ENCODE assay signal across 8 mouse cellular contexts in the genomic region with DNA sequence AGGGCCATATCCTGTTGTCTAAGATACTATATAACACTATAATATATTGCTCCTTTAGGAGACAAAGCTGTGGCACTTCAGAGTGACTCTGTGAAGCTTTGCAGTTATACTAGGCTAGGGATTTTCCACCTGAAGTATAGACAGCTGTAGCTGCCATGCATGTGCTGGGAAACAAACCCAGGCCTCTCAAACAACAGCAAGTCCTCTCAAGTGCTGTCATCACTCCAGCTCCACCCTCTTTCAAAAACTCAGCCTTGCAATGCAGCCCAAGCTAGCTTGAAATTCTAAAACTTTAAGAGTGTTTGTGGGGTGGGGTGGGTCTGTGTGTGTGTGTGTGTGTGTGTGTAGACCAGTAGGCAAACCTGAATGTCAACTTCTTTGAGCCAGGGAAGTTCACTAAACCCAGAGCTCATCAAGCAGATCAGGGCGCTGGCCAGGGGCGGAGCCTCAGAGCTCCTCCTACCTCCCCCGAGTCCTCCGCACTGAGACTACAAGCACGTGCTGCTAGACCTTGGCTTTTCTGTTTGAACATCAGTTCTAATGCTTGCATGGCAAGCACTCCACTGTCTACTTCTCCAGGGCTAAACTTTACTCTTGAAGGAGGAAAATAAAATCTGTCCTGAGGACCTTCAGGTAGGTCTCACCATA. TPM values are rescaled to one million over a fixed set of nuclear protein-coding genes. Genes with fewer than 3 reads are reported as not detected.
DNase-seq lines count a peak whose midpoint lies in the region; ATAC-seq and TF ChIP-seq lines count a peak whose summit lies in the region.

No protein-coding gene starts in this region.

- H3K27me3 ChIP-seq in forebrain, embryonic 12.5 days = peaks cover 5% of the 10 kb centered on the region; the same call in 1 of the 2 replicates
- H3K27me3 ChIP-seq in forebrain, postnatal 0 days (ENCODE audit: insufficient read depth, low read length) = no peaks in the 10 kb centered on the region
- H3K27me3 ChIP-seq in embryonic facial prominence, embryonic 13.5 days = no peaks in the 10 kb centered on the region
- H3K27me3 ChIP-seq in hindbrain, embryonic 13.5 days = 0 out of 2 replicates have a peak, but pooled peaks cover 5% of the 10 kb centered on the region

- no peaks in the 10 kb centered on the region for H3K9me3 ChIP-seq in forebrain, embryonic 12.5 days
- H3K9me3 ChIP-seq in forebrain, postnatal 0 days (ENCODE audit: low read length) = no peaks in the 10 kb centered on the region
- no peaks in the 10 kb centered on the region for H3K9me3 ChIP-seq in embryonic facial prominence, embryonic 13.5 days
- H3K9me3 ChIP-seq in hindbrain, embryonic 13.5 days = no peaks in the 10 kb centered on the region

- 11% methylated on average over 5 of the region's 5 CpGs for WGBS in forebrain, embryonic 12.5 days
- 9% methylated on average over 5 of the region's 5 CpGs for WGBS in forebrain, postnatal 0 days
- WGBS in embryonic facial prominence, embryonic 13.5 days = 3% methylated on average over 5 of the region's 5 CpGs
- 13% methylated on average over 5 of the region's 5 CpGs for WGBS in hindbrain, embryonic 13.5 days

- no peaks in the 10 kb centered on the region for H3K36me3 ChIP-seq in forebrain, embryonic 12.5 days (replicated peaks)
- no peaks in the 10 kb centered on the region for H3K36me3 ChIP-seq in forebrain, postnatal 0 days (ENCODE audit: insufficient read depth)
- no peaks in the 10 kb centered on the region for H3K36me3 ChIP-seq in embryonic facial prominence, embryonic 13.5 days
- no peaks in the 10 kb centered on the region for H3K36me3 ChIP-seq in hindbrain, embryonic 13.5 days

- ATAC-seq in forebrain, embryonic 12.5 days (ENCODE audit: low FRiP score) = 0 out of 2 replicates have a peak, but pooled peaks have one; percentile 49
- ATAC-seq in forebrain, postnatal 0 days = no peak
- ATAC-seq in embryonic facial prominence, embryonic 13.5 days (ENCODE audit: insufficient number of reproducible peaks, insufficient read depth, low FRiP score, low TSS enrichment, low read depth) = peak; percentile 71
- ATAC-seq in hindbrain, embryonic 13.5 days (ENCODE audit: low FRiP score) = no peak

- no peak overlapping the region for H3K27ac ChIP-seq in forebrain, embryonic 12.5 days
- no peak overlapping the region for H3K27ac ChIP-seq in forebrain, postnatal 0 days (ENCODE audit: low read depth, low read length)
- no peak overlapping the region for H3K27ac ChIP-seq in embryonic facial prominence, embryonic 13.5 days
- H3K27ac ChIP-seq in hindbrain, embryonic 13.5 days = no peak overlapping the region

- no peak for DNase-seq in forebrain, postnatal 0 days
- peak; percentile 22 for DNase-seq in kidney, postnatal 14 days
- peak; percentile 38 for DNase-seq in lung, postnatal 36 days
- DNase-seq in frontal cortex, postnatal 36 days (ENCODE audit: low spot score in 2 of 2) = no peak
- DNase-seq in gastrocnemius, postnatal 4 days (ENCODE audit: low spot score in 2 of 2) = no peak

- H3K9ac ChIP-seq in forebrain, embryonic 12.5 days = no peak overlapping the region
- no peak overlapping the region for H3K9ac ChIP-seq in forebrain, postnatal 0 days
- no peak overlapping the region for H3K9ac ChIP-seq in embryonic facial prominence, embryonic 13.5 days
- H3K9ac ChIP-seq in hindbrain, embryonic 13.5 days = no peak overlapping the region

- no peak overlapping the region; the same call in 1 of the 2 replicates for H3K4me2 ChIP-seq in forebrain, embryonic 12.5 days
- no peak overlapping the region for H3K4me2 ChIP-seq in forebrain, postnatal 0 days (ENCODE audit: low read depth)
- peak overlapping the region; percentile 31; the same call in 1 of the 2 replicates for H3K4me2 ChIP-seq in embryonic facial prominence, embryonic 13.5 days
- no peak overlapping the region for H3K4me2 ChIP-seq in hindbrain, embryonic 13.5 days

- H3K4me3 ChIP-seq in forebrain, embryonic 12.5 days (replicated peaks) = no peak overlapping the region
- no peak overlapping the region for H3K4me3 ChIP-seq in forebrain, postnatal 0 days (ENCODE audit: low read depth, low read length)
- no peak overlapping the region for H3K4me3 ChIP-seq in embryonic facial prominence, embryonic 13.5 days
- no peak overlapping the region for H3K4me3 ChIP-seq in hindbrain, embryonic 13.5 days

- peaks cover 4% of the 10 kb centered on the region; the same call in 1 of the 2 replicates for H3K4me1 ChIP-seq in forebrain, embryonic 12.5 days
- H3K4me1 ChIP-seq in forebrain, postnatal 0 days (ENCODE audit: insufficient read depth) = no peaks in the 10 kb centered on the region
- peaks cover 5% of the 10 kb centered on the region for H3K4me1 ChIP-seq in embryonic facial prominence, embryonic 13.5 days
- no peaks in the 10 kb centered on the region for H3K4me1 ChIP-seq in hindbrain, embryonic 13.5 days (replicated peaks)

- no peak for TF ChIP-seq CTCF in forebrain, postnatal 0 days (IDR thresholded peaks at IDR 0.05; ENCODE audit: low read depth)

RNA-seq across cellular contexts. Expression of a gene that starts 5.5 kb away (rescaled TPM):
- 0.13 TPM in 1 of 2 replicates, not detected in the other for polyA plus RNA-seq in forebrain, embryonic 12.5 days (2016; fragmentation: Nextera tagmentation; extraction: Ambion mirVana)
- total RNA-seq in forebrain, postnatal 0 days (2014; rRNA removed) = not detected in 2 replicates
- not detected in 2 replicates for polyA plus RNA-seq in forebrain, postnatal 0 days (2015; fragmentation: Nextera tagmentation; extraction: Ambion mirVana)
- 0.22 and 0.39 TPM in 2 replicates for polyA plus RNA-seq in embryonic facial prominence, embryonic 13.5 days (2015; fragmentation: Nextera tagmentation; extraction: Ambion mirVana)
- 0.17 and 0.21 TPM in 2 replicates for polyA plus RNA-seq in hindbrain, embryonic 13.5 days (2015; fragmentation: Nextera tagmentation; extraction: Ambion mirVana)
- not detected for total RNA-seq in gastrocnemius, postnatal 4 days (2021)

RNA-seq across cellular contexts. Expression of a gene that starts 56.4 kb away (rescaled TPM):
- 0.15 and 0.22 TPM in 2 replicates for polyA plus RNA-seq in forebrain, embryonic 12.5 days (2016; fragmentation: Nextera tagmentation; extraction: Ambion mirVana)
- total RNA-seq in forebrain, postnatal 0 days (2014; rRNA removed) = 0.31 and 0.95 TPM in 2 replicates
- polyA plus RNA-seq in forebrain, postnatal 0 days (2015; fragmentation: Nextera tagmentation; extraction: Ambion mirVana) = 0.05 and 0.13 TPM in 2 replicates
- 0.10 and 0.18 TPM in 2 replicates for polyA plus RNA-seq in embryonic facial prominence, embryonic 13.5 days (2015; fragmentation: Nextera tagmentation; extraction: Ambion mirVana)
- 0.09 and 0.25 TPM in 2 replicates for polyA plus RNA-seq in hindbrain, embryonic 13.5 days (2015; fragmentation: Nextera tagmentation; extraction: Ambion mirVana)
- under 1 TPM; 0.17 to 0.21 TPM for total RNA-seq in gastrocnemius, postnatal 4 days (2021)

Comparison
In these comparisons a context has a peak if more than half of its experiments do, and no peak if none do; other contexts are left out.
1. ATAC-seq: peak in forebrain, embryonic 12.5 days (single experiment) and embryonic facial prominence, embryonic 13.5 days (single experiment); none in forebrain, postnatal 0 days (single experiment) and hindbrain, embryonic 13.5 days (single experiment).
2. DNase-seq: peak in kidney, postnatal 14 days (single experiment) and lung, postnatal 36 days (single experiment); none in forebrain, postnatal 0 days (single experiment), frontal cortex, postnatal 36 days (0 of 2) and gastrocnemius, postnatal 4 days (0 of 2).